In the genomic region with DNA sequence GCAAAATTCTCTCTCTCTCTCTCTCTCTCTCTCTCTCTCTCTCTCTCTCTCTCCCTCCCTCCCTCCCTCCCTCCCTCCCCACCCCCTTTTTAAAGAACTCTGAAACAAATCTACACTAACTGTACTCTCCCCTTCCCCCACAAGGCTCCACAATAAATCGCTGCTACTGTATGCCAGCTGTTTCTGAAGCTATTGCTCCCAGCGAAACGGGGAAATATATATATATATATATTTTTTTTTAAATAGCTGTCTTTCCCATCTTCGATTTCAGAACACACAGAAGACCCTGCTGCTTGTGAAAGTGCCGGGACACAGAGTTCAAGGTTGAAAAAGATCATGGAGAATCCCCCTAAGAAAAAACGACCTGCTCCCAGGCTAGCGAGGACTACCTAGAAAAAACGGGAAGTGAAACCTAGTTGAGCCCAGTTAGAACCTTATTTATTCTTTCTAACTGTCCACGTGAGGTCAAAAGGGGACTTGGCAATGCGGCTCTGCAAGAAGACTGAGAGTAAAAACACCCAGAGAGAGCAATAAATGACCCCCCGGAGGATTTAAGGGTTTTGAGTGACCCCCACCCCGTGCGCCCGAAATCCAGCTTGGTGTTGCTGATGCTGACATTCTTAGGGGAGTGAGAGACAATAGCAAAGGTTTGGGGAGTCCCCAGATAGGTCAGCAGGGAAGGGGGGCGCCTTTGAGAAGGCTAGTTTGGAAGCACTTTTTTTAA, we compare ENCODE assay signal across 8 mouse cellular contexts. TPM values are rescaled to one million over a fixed set of nuclear protein-coding genes. Genes with fewer than 3 reads are reported as not detected.
A peak's percentile ranks its signal among the peaks of the same experiment; 100 is the strongest.
DNase-seq lines count a peak whose midpoint lies in the region; ATAC-seq and TF ChIP-seq lines count a peak whose summit lies in the region.

No protein-coding gene starts in this region.

- peaks cover 27% of the 10 kb centered on the region for H3K27me3 ChIP-seq in forebrain, embryonic 12.5 days
- H3K27me3 ChIP-seq in intestine, postnatal 0 days (replicated peaks; ENCODE audit: control insufficient read depth, insufficient read depth, low read length): peaks cover 12% of the 10 kb centered on the region; the same call in 1 of the 2 replicates
- H3K27me3 ChIP-seq in midbrain, postnatal 0 days (ENCODE audit: insufficient read depth, low read length): no peaks in the 10 kb centered on the region

- H3K4me1 ChIP-seq in forebrain, embryonic 12.5 days: peaks cover 32% of the 10 kb centered on the region
- no peaks in the 10 kb centered on the region for H3K4me1 ChIP-seq in intestine, postnatal 0 days (replicated peaks; ENCODE audit: control insufficient read depth, insufficient read depth, low read length)
- peaks cover 9% of the 10 kb centered on the region for H3K4me1 ChIP-seq in midbrain, postnatal 0 days (ENCODE audit: insufficient read depth, low read length)

- H3K36me3 ChIP-seq in forebrain, embryonic 12.5 days (replicated peaks): no peaks in the 10 kb centered on the region
- H3K36me3 ChIP-seq in intestine, postnatal 0 days (ENCODE audit: control insufficient read depth, insufficient read depth): no peaks in the 10 kb centered on the region
- no peaks in the 10 kb centered on the region for H3K36me3 ChIP-seq in midbrain, postnatal 0 days (ENCODE audit: insufficient read depth, low read length)

- H3K9me3 ChIP-seq in forebrain, embryonic 12.5 days: no peaks in the 10 kb centered on the region
- H3K9me3 ChIP-seq in intestine, postnatal 0 days (ENCODE audit: control insufficient read depth): no peaks in the 10 kb centered on the region
- H3K9me3 ChIP-seq in midbrain, postnatal 0 days (ENCODE audit: low read length): no peaks in the 10 kb centered on the region

- peak overlapping the region; percentile 89 for H3K4me2 ChIP-seq in forebrain, embryonic 12.5 days
- H3K4me2 ChIP-seq in intestine, postnatal 0 days (replicated peaks; ENCODE audit: low read depth): peak overlapping the region; percentile 97
- peak overlapping the region; percentile 76 for H3K4me2 ChIP-seq in midbrain, postnatal 0 days (ENCODE audit: low read depth, low read length, poor library complexity, severe bottlenecking)

- H3K4me3 ChIP-seq in forebrain, embryonic 12.5 days (replicated peaks): peak overlapping the region; percentile 65
- H3K4me3 ChIP-seq in intestine, postnatal 0 days (ENCODE audit: low read depth, low read length): peak overlapping the region; percentile 62
- H3K4me3 ChIP-seq in midbrain, postnatal 0 days (ENCODE audit: low read depth, low read length): peak overlapping the region; percentile 68

- H3K9ac ChIP-seq in forebrain, embryonic 12.5 days: peak overlapping the region; percentile 70
- no peak overlapping the region for H3K9ac ChIP-seq in intestine, postnatal 0 days (ENCODE audit: low read depth, low read length)
- H3K9ac ChIP-seq in midbrain, postnatal 0 days (replicated peaks; ENCODE audit: low read length, poor library complexity, severe bottlenecking): no peak overlapping the region

- WGBS in forebrain, embryonic 12.5 days: under 1% methylated on average over 15 of the region's 15 CpGs
- WGBS in intestine, postnatal 0 days: 1% methylated on average over 15 of the region's 15 CpGs
- under 1% methylated on average over 15 of the region's 15 CpGs for WGBS in midbrain, postnatal 0 days

- peak; percentile 17 for DNase-seq in kidney, adult 9 months
- DNase-seq in kidney, adult 18-20 months: no peak
- DNase-seq in midbrain, postnatal 0 days (ENCODE audit: low spot score): no peak
- DNase-seq in left cerebral cortex, adult 18-20 months (ENCODE audit: low spot score in 2 of 2): no peak
- DNase-seq in left cerebral cortex, adult 8-10 months (ENCODE audit: low spot score in 2 of 2): no peak
- no peak for DNase-seq in spleen, postnatal 4 days (ENCODE audit: low spot score in 2 of 2)

- no peak for ATAC-seq in forebrain, embryonic 12.5 days (ENCODE audit: low FRiP score)
- no peak for ATAC-seq in intestine, postnatal 0 days
- ATAC-seq in midbrain, postnatal 0 days (ENCODE audit: low FRiP score): no peak

- no peak for TF ChIP-seq CTCF in intestine, postnatal 0 days (IDR thresholded peaks at IDR 0.05; ENCODE audit: low read depth)
- no peak for TF ChIP-seq CTCF in midbrain, postnatal 0 days (IDR thresholded peaks at IDR 0.05)

- H3K27ac ChIP-seq in forebrain, embryonic 12.5 days: 0 out of 2 replicates have a peak overlapping the region, but pooled peaks have one; percentile 47
- no peak overlapping the region for H3K27ac ChIP-seq in intestine, postnatal 0 days (ENCODE audit: low read depth, low read length)
- H3K27ac ChIP-seq in midbrain, postnatal 0 days (ENCODE audit: low read depth, low read length): 0 out of 2 replicates have a peak overlapping the region, but pooled peaks have one; percentile 18

RNA-seq across cellular contexts. Expression of a gene that starts 2.4 kb away (rescaled TPM):
- 20.5 and 23.0 TPM in 2 replicates for polyA plus RNA-seq in forebrain, embryonic 12.5 days (2016; fragmentation: Nextera tagmentation; extraction: Ambion mirVana)
- polyA plus RNA-seq in intestine, postnatal 0 days (2015; fragmentation: Nextera tagmentation; extraction: Ambion mirVana): 7.1 and 7.7 TPM in 2 replicates
- total RNA-seq in midbrain, postnatal 0 days (2014; rRNA removed): 14.8 and 19.8 TPM in 2 replicates
- polyA plus RNA-seq in midbrain, postnatal 0 days (2015; fragmentation: Nextera tagmentation; extraction: Ambion mirVana): 20.1 and 22.9 TPM in 2 replicates
- 1 to 10 TPM; 4.6 to 5.4 TPM for total RNA-seq in left cerebral cortex, adult 18-20 months (2021)
- 1 to 10 TPM; 5.7 to 7.0 (median 6.7) TPM for total RNA-seq in left cerebral cortex, adult 8-10 months (2022)

RNA-seq across cellular contexts. Expression of a gene that starts 45.7 kb away (rescaled TPM):
- polyA plus RNA-seq in forebrain, embryonic 12.5 days (2016; fragmentation: Nextera tagmentation; extraction: Ambion mirVana): 52.7 and 58.8 TPM in 2 replicates
- 21.9 and 23.0 TPM in 2 replicates for polyA plus RNA-seq in intestine, postnatal 0 days (2015; fragmentation: Nextera tagmentation; extraction: Ambion mirVana)
- 15.7 and 16.3 TPM in 2 replicates for total RNA-seq in midbrain, postnatal 0 days (2014; rRNA removed)
- polyA plus RNA-seq in midbrain, postnatal 0 days (2015; fragmentation: Nextera tagmentation; extraction: Ambion mirVana): 19.7 and 22.9 TPM in 2 replicates
- total RNA-seq in left cerebral cortex, adult 18-20 months (2021): 10 to 100 TPM; 12.9 to 13.3 TPM
- total RNA-seq in left cerebral cortex, adult 8-10 months (2022): 10 to 100 TPM; 11.2 to 15.2 (median 12.4) TPM
